Mouse (Mus musculus): ENCODE results near the gene Med9.

The Med9 gene

DNA sequence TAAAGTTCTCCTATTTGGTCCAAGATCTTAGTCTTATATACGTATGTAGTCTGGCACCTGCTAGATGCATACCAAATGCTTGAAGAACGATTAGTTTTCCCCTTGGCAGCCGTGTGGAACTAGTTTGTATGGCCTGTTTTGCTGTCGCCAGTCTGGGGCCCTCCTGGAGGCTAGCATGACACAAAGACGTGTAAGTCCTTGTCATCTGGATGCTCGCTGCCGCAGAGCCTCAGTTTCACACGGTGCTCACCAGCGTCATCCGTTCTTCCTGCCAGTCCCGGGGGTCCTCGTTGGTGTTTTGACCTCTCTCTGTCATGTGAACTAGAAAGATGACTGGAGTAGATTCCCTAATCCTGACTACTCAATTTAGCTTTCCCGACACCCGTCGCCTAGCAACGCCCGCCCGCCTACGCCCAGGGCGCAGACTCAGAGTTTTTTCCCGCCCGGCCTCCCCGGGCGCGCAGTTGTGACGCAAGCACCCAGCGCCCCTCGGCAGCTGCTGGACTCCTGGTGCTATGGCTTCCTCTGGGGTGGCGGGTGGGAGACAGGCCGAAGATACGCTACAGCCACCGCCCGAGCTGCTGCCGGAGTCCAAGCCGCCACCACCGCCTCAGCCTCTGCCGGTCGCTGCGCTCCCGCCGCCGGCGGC, at the start of gene Med9:
Gene Med9, plus strand, starts transcription at position 455 of the 649 bp plus-strand sequence.
- peak; percentile 70 to 86 for DNase-seq (ENCODE audit: low read depth in 2 of 2, low spot score in 2 of 2)

GRCm38 (mm10) chr11:59899711-59900685, 48.0 kb upstream of the Med9 start:
- no peak for DNase-seq (ENCODE audit: low read depth in 2 of 2, low spot score in 2 of 2)

GRCm38 (mm10) chr11:59900995-59901394, 47.0 kb upstream of the Med9 start:
- no peak for DNase-seq (ENCODE audit: low read depth in 2 of 2, low spot score in 2 of 2)

DNA sequence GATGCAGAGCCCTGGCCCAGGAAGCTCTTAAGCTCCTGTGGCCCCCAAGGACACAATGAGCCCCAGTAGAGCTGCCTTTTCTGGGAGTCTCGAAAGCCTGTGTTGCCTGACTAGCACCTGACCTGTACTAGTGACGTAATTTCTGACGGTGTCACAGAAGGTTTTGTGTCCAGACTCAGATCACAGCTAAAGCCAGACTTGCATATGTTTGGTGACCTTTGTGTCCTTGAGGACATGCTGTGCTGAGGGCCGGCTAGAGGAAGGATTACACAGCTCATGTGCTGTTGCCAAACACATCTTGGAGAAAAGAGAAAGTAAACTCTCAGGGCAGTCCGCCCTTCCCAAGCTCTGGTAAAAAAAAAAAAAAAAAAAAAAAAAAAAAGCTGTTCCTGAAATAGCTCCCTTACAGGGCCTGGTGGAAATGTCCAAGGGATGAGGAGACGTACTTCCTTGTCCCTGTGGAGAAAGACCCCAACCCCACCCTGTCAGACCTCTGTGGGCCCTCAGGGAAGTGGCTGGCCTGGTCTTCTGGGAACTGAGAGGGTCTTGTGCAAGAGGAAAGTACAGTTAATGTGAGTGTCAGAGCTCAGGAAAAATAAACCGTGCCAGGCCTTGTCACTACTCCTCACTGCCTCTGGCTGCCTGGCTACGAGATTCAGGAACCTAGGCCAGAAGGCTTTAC, 45.8 kb upstream of the Med9 start:
- DNase-seq (ENCODE audit: low read depth in 2 of 2, low spot score in 2 of 2): no peak

DNA sequence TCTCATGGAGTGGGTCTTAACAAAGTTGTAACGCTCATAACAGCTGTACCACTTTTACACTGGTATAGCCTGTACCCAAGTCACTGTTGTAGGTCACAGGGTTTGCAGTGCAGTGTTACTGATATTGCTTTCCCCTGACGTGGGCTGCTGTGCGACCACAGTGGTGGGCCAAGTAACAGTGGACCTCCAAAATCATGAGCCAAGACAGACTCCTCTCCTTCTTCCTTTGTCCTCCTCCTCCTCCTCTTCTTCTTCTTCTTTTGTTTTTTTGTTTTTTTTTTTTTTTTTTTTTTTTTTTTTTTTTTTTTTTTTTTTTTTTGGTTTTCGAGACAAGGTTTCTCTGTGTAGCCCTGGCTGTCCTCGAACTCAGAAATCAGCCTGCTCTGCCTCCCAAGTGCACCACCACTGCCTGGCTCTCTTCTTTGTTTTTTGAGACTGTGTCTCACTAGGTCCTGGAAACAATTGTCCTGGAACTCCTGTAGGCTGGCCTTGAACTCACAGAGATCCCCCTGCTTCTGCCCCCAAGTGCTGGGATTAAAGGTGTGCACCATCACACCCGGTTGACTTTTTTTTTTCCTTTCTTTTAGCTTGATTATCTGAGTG, 41.4 kb upstream of the Med9 start:
- DNase-seq (ENCODE audit: low read depth in 2 of 2, low spot score in 2 of 2): no peak

GRCm38 (mm10) chr11:59908446-59908845, 39.6 kb upstream of the Med9 start:
- DNase-seq (ENCODE audit: low read depth in 2 of 2, low spot score in 2 of 2): no peak

GRCm38 (mm10) chr11:59910586-59910985, 37.4 kb upstream of the Med9 start:
- DNase-seq (ENCODE audit: low read depth in 2 of 2, low spot score in 2 of 2): no peak

DNA sequence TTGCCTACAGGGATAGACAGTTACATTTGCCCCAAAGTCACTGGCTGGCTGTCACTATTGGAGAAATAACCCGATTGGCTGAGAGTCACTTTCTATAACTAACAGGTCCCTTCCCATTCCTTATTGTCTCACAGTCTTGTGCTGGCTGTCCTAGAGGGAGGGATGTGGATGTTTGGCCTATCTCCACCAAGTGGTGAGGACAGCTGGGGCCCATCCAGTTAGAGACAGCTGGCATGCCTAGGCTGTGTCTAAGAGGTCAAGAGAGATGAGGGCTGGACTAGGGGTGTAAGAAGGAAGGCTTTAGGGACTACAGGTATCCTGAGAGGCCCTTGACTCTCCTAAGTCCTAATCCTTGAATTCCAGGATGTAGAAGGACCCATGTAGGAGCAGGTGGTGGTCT, 36.5 kb upstream of the Med9 start:
- DNase-seq (ENCODE audit: low read depth in 2 of 2, low spot score in 2 of 2): no peak

- no peak for DNase-seq (ENCODE audit: low read depth in 2 of 2, low spot score in 2 of 2)
Measured at GRCm38 (mm10) chr11:59913702-59914101, 34.3 kb upstream of the Med9 start.

DNA sequence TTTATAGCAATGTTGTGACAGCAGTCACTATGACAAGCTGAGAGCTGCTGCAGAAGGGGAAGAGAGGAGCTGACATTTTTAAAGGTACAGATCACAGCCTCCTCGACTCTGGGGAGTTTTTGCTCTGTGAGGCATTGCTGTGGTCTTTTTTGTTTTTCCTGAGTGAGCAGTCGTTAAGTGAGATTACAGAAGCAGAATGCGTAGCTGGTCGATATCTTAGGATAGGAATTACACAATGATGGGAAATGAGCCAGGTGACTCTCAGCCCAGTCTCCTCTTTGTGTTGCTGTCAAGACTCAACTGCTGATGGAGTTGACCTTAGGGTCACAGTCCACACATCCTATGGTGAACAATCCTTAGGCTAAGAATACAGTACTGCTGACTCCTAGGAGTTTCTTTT, 30.0 kb upstream of the Med9 start:
- DNase-seq (ENCODE audit: low read depth in 2 of 2, low spot score in 2 of 2): no peak

DNA sequence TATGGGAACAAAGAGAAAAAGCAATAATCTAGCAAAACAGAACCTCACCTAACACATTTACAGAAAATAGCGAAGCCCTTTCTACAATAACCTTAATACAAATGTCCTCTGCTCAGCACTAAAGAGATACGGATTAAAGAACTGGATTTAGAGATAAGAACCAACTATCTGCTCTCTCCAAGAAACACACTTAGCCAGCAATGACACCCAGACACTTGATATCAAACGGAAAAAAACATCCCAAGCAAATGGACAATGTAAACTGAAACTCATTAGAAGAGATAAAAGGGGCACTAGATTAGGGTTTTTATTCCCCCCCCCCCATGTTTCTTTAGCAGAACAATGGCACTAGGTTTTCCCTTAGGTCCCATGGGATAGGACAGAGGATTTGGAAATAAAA, 28.6 kb upstream of the Med9 start:
- DNase-seq (ENCODE audit: low read depth in 2 of 2, low spot score in 2 of 2): no peak

DNA sequence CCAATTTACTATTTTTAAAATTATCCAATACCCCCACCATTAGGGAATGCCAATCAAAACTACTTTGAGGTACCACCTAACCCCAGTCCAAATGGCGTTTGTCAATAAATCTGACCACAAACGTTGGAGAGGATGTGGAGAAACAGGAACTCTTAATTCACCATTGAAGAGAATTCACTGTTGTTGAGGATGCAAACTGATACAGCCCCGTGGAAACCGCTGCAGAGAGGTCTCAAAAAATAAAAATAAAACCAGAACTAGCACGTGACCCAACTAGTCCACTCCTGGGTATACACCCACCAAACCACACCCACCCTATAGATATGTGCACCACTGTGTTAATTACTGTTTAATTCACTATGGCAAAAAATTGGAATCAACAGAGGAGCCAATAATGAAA, 27.7 kb upstream of the Med9 start:
- DNase-seq (ENCODE audit: low read depth in 2 of 2, low spot score in 2 of 2): no peak

DNA sequence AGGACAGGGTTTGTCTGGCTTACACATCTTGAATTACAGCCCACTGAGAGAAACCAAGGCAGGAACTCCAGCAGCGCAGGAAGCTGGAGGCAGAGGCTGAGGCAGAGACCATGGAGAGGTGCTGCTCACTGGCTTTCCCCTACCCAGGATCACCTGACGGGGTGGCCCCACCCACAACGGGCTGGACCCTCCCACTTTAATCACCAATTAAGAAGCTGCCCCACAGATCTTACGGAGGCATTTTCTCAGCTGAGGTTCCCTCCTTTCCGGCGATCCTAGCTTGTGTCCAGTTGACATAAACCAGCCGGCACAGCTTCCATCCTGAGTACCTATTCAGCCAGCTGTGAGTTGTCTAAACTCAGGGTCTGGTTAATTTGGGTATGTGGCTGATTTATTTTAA, 26.7 kb upstream of the Med9 start:
- DNase-seq (ENCODE audit: low read depth in 2 of 2, low spot score in 2 of 2): no peak

DNA sequence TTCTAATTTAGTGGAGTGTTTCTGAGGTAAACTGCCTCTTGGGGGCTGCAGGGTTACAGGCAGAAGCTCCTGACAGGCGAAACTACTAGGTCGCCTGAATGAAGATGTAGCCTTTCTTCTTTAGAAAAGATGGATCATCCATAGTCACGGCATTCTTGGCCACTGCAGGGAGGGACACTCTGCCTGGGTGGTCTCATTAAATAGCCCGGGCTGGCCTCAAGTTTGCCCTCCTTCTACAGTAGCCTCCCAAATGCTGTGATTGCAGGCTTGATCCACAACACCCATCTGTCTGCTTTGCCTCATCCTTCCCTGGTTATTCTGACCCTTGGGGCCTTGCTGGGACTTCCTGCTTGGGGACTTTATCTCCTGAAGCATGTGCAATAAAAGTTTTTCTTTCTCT, 18.0 kb upstream of the Med9 start:
- no peak for DNase-seq (ENCODE audit: low read depth in 2 of 2, low spot score in 2 of 2)

- DNase-seq (ENCODE audit: low read depth in 2 of 2, low spot score in 2 of 2): no peak
Measured at GRCm38 (mm10) chr11:59932560-59933337, 15.3 kb upstream of the Med9 start.

DNA sequence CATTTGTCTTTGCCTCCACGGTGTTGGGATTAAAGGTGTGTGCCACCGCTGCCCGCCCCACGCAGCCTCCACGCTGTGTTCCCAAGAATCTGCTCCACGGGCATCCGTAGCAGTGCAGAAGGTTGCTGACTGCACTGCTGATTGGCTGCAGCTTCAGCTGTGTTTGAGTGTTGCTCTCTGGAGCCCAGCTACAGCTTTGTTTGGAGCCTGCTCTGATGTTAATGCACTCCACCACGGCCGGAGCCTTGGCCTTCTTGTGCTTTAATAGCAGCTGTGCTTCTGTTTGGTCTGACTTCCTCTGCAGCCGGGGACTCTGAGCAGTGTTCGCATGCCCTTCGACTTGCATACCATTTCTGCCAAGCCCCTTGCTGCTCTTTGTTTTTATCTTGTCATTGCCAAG, 14.1 kb upstream of the Med9 start:
- no peak for DNase-seq (ENCODE audit: low read depth in 2 of 2, low spot score in 2 of 2)

GRCm38 (mm10) chr11:59937023-59937422, 11.0 kb upstream of the Med9 start:
- DNase-seq (ENCODE audit: low read depth in 2 of 2, low spot score in 2 of 2): no peak

GRCm38 (mm10) chr11:59937615-59938014, 10.4 kb upstream of the Med9 start:
- no peak for DNase-seq (ENCODE audit: low read depth in 2 of 2, low spot score in 2 of 2)

DNA sequence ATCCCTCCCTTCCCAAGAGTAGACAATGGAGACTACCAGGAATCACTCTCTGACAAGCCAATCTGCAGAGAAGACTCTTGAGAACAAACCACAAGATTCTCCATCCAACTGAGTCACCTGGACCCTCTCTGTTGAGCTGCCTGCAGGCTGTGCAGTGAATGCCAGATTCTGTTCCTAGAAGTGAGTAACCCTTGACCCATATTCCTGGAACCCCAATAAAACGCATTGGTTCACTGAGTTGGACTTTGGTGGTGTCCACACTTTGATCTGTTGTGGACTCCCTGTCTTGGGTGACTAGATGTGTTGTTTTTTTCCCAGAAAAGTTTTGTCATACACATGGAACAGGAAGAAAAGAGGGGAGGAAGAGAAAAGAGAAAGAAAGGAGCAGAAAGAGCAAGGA, 8.2 kb upstream of the Med9 start:
- no peak for DNase-seq (ENCODE audit: low read depth in 2 of 2, low spot score in 2 of 2)

DNA sequence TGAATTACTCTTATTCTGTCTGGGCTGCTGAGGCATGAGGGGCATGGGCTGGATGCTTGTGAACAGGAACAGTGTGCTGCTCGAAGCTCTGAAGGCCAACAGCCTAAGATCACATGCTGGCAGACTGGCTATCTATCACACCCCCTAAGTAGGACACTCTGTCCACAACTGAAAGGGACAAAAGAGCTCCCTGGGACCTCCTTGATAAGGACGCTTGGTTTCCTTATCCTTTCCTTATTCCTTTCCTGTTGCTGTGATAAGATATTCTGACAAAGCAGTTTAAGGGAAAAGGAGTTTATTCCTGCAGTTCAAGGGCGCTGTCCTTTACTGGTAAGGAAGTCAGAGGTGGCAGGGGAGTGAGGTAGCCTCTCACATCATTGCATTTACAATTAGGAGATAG, 7.4 kb upstream of the Med9 start:
- no peak for DNase-seq (ENCODE audit: low read depth in 2 of 2, low spot score in 2 of 2)

GRCm38 (mm10) chr11:59941391-59941790, 6.6 kb upstream of the Med9 start:
- DNase-seq (ENCODE audit: low read depth in 2 of 2, low spot score in 2 of 2): no peak

All from CD8-positive naive resting alpha-beta T cell, adult 2 months (primary cell).